Mouse (Mus musculus) lung, postnatal 0 days (tissue): Measurements from ENCODE around the gene Nuak1.

Experiments
- CTCF ChIP-seq: IDR thresholded peaks from 2 replicates; pipeline ENCODE4 v1.5.1; 2016; ENCODE audit warnings: antibody characterized with exemption, mild to moderate bottlenecking
- EP300 ChIP-seq: IDR thresholded peaks from 2 replicates; pipeline ENCODE4 v1.6.1; 2016; ENCODE audit warnings: antibody characterized with exemption, mild to moderate bottlenecking, control low read depth

DNA sequence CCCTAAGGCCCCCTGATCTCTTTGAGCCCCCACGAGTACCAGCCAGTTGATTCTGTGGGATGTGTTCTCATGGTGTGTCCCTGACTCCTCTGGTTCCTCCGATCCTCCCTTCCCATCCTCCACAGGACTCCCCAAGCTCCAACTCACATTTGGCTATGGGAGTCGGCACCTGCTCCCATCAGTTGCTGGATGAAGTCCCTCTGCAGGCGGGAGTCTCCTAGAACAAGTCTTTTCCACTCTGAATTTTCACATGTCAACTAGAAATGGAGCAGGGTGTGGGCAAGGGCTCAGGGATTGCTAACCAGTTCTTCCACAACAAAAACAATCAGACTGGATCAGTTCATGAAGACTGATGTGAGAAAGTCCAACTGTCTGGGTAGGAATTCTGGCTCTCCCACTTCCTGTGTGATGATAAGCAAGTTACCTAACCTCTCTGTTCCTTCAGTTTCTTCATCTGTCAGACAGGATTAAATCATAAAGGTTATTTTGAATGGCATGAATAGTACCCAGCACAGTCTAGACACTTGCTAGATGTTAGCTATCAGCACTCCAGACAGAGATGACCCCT is 36.7 kb upstream of the Nuak1 start:
- no peak for TF ChIP-seq CTCF
- TF ChIP-seq EP300: no peak
